In genomic region chr2:74201608-74202323, GRCm38 (mm10) we compare ENCODE assay signal across 12 mouse cellular contexts.
A peak's percentile ranks its signal among the peaks of the same experiment; 100 is the strongest.
DNase-seq lines count a peak whose midpoint lies in the region; ATAC-seq and TF ChIP-seq lines count a peak whose summit lies in the region.
"Had no signal": no experiment of that assay in that cellular context is flagged by ENCODE, and none has a peak within 500 bp of the region (broad histone marks: within the 10 kb centered on the region; RNA-seq: fewer than 3 reads in every experiment).

No protein-coding gene starts in this region.

- no peak overlapping the region for H3K9ac ChIP-seq in hindbrain, postnatal 0 days (replicated peaks; ENCODE audit: low read length)
- H3K9ac ChIP-seq in forebrain, embryonic 16.5 days (replicated peaks; ENCODE audit: low read depth, low read length): no peak overlapping the region
- no peak overlapping the region for H3K9ac ChIP-seq in limb, embryonic 13.5 days

- H3K9me3 ChIP-seq in hindbrain, embryonic 10.5 days: no peaks in the 10 kb centered on the region
- H3K9me3 ChIP-seq in hindbrain, postnatal 0 days (ENCODE audit: low read length): no peaks in the 10 kb centered on the region
- no peaks in the 10 kb centered on the region for H3K9me3 ChIP-seq in forebrain, embryonic 16.5 days (ENCODE audit: control insufficient read depth, low read length)
- no peaks in the 10 kb centered on the region for H3K9me3 ChIP-seq in limb, embryonic 13.5 days

- H3K36me3 ChIP-seq in hindbrain, embryonic 10.5 days: no peaks in the 10 kb centered on the region
- H3K36me3 ChIP-seq in hindbrain, postnatal 0 days (ENCODE audit: insufficient read depth, low read length): no peaks in the 10 kb centered on the region
- no peaks in the 10 kb centered on the region for H3K36me3 ChIP-seq in forebrain, embryonic 16.5 days (ENCODE audit: control insufficient read depth, insufficient read depth)
- no peaks in the 10 kb centered on the region for H3K36me3 ChIP-seq in limb, embryonic 13.5 days

- no peak overlapping the region for H3K4me2 ChIP-seq in hindbrain, postnatal 0 days (ENCODE audit: low read depth, low read length)
- H3K4me2 ChIP-seq in forebrain, embryonic 16.5 days (ENCODE audit: low read length): no peak overlapping the region
- peak overlapping the region; percentile 49 for H3K4me2 ChIP-seq in limb, embryonic 13.5 days (replicated peaks)

- no peak overlapping the region for H3K27ac ChIP-seq in hindbrain, embryonic 10.5 days
- no peak overlapping the region for H3K27ac ChIP-seq in hindbrain, postnatal 0 days
- H3K27ac ChIP-seq in forebrain, embryonic 16.5 days (ENCODE audit: low read length): no peak overlapping the region
- H3K27ac ChIP-seq in limb, embryonic 13.5 days: peak overlapping the region; percentile 75
- H3K27ac ChIP-seq: macrophage had no signal

- no peak for ATAC-seq in hindbrain, postnatal 0 days
- peak; percentile 61; the same call in 1 of the 2 replicates for ATAC-seq in forebrain, embryonic 16.5 days
- ATAC-seq in limb, embryonic 13.5 days (ENCODE audit: low FRiP score, low read depth): peak; percentile 55
- ATAC-seq in cerebellum, adult (ENCODE audit: insufficient number of reproducible peaks, low FRiP score, low TSS enrichment): no peak
- ATAC-seq in erythroblast, adult 5-6 weeks (replicated peaks; ENCODE audit: low FRiP score, poor library complexity, severe bottlenecking): no peak
- ATAC-seq: CD4-positive, CD25-positive, alpha-beta regulatory T cell, adult 4 months had no signal

- no peak for TF ChIP-seq CTCF in hindbrain, postnatal 0 days (IDR thresholded peaks at IDR 0.05; ENCODE audit: low read depth)

- H3K27me3 ChIP-seq in hindbrain, embryonic 10.5 days (ENCODE audit: insufficient read depth, poor library complexity, severe bottlenecking): no peaks in the 10 kb centered on the region
- no peaks in the 10 kb centered on the region for H3K27me3 ChIP-seq in hindbrain, postnatal 0 days (ENCODE audit: insufficient read depth, low read length)
- H3K27me3 ChIP-seq in forebrain, embryonic 16.5 days (replicated peaks; ENCODE audit: control insufficient read depth, insufficient read depth, low read length): no peaks in the 10 kb centered on the region
- no peaks in the 10 kb centered on the region for H3K27me3 ChIP-seq in limb, embryonic 13.5 days

- DNase-seq in hindbrain, embryonic 10.5 days (ENCODE audit: low spot score): peak; percentile 26
- DNase-seq in hindbrain, postnatal 0 days (ENCODE audit: low spot score): no peak
- peak; percentile 60 for DNase-seq in embryo, embryonic 10 days (ENCODE audit: low spot score)
- DNase-seq in MN1 (ENCODE audit: low spot score): no peak
- DNase-seq: kidney, adult 18-20 months; thymus, postnatal 14 days had no signal

- WGBS in hindbrain, embryonic 10.5 days: 41% methylated on average over 11 of the region's 11 CpGs
- WGBS in hindbrain, postnatal 0 days: 35% methylated on average over 11 of the region's 11 CpGs
- WGBS in forebrain, embryonic 16.5 days: 27% methylated on average over 11 of the region's 11 CpGs
- WGBS in limb, embryonic 13.5 days: 25% methylated on average over 11 of the region's 11 CpGs

- no peak overlapping the region for H3K4me3 ChIP-seq in hindbrain, embryonic 10.5 days
- H3K4me3 ChIP-seq in hindbrain, postnatal 0 days (ENCODE audit: low read length): no peak overlapping the region
- H3K4me3 ChIP-seq in forebrain, embryonic 16.5 days (replicated peaks; ENCODE audit: low read length): no peak overlapping the region
- peak overlapping the region; percentile 12; the same call in 1 of the 2 replicates for H3K4me3 ChIP-seq in limb, embryonic 13.5 days

- H3K4me1 ChIP-seq in hindbrain, embryonic 10.5 days (replicated peaks): peaks cover 17% of the 10 kb centered on the region
- H3K4me1 ChIP-seq in hindbrain, postnatal 0 days (ENCODE audit: insufficient read depth, low read length): no peaks in the 10 kb centered on the region
- H3K4me1 ChIP-seq in forebrain, embryonic 16.5 days (replicated peaks; ENCODE audit: control insufficient read depth, insufficient read depth, low read length): peaks cover 10% of the 10 kb centered on the region
- peaks cover 29% of the 10 kb centered on the region for H3K4me1 ChIP-seq in limb, embryonic 13.5 days

Comparison
In these comparisons a context has a peak if more than half of its experiments do, and no peak if none do; other contexts are left out.
1. DNase-seq: peak in hindbrain, embryonic 10.5 days (single experiment) and embryo, embryonic 10 days (single experiment); none in hindbrain, postnatal 0 days (single experiment) and MN1 (single experiment).
2. ATAC-seq: peak in forebrain, embryonic 16.5 days (single experiment) and limb, embryonic 13.5 days (single experiment); none in hindbrain, postnatal 0 days (single experiment), cerebellum, adult (single experiment) and erythroblast, adult 5-6 weeks (single experiment).